Mouse (Mus musculus) embryonic facial prominence, embryonic 10.5 days (tissue): ENCODE results near the gene Ern1. TPM values are rescaled to one million over a fixed set of nuclear protein-coding genes. Genes with fewer than 3 reads are reported as not detected.
"Not testable (repeated sequence)": the region's sequence is repeated elsewhere in the genome, so short reads cannot be mapped to it uniquely, and the experiment has no call there.

Experiments used
- DNase-seq: peaks from one replicate; pipeline ENCODE4 v3.0.0-alpha.2; 2017; ENCODE audit warnings: low spot score
- H3K27ac ChIP-seq: fragments of 300-500 bp; sonication (generic); replicated peaks from 2 replicates; pipeline ENCODE4 v1.5.1; 2016; ENCODE audit warnings: mild to moderate bottlenecking
- H3K27me3 ChIP-seq: fragments of 300-500 bp; sonication (generic); replicated peaks from 2 replicates; pipeline ENCODE4 v1.6.1; 2016; ENCODE audit warnings: low read depth, mild to moderate bottlenecking; ENCODE audit not compliant: poor library complexity, severe bottlenecking
- H3K36me3 ChIP-seq: fragments of 300-500 bp; sonication (generic); replicated peaks from 2 replicates; pipeline ENCODE4 v1.6.1; 2016; ENCODE audit warnings: mild to moderate bottlenecking, moderate library complexity
- H3K4me1 ChIP-seq: fragments of 300-500 bp; sonication (generic); 2 replicates; pipeline ENCODE4 v1.6.1; 2016
- H3K4me3 ChIP-seq: fragments of 300-500 bp; sonication (generic); 2 replicates; pipeline ENCODE4 v1.5.1; 2016; ENCODE audit warnings: mild to moderate bottlenecking, moderate library complexity
- H3K9me3 ChIP-seq: fragments of 300-500 bp; sonication (generic); 2 replicates; pipeline ENCODE4 v1.6.1; 2016; ENCODE audit warnings: mild to moderate bottlenecking
- WGBS: fragments of 180-500 bp; shearing (Covaris S2); methylation state at CpG from one replicate; pipeline ENCODE4 v1.1.7; 2016; 5-methylcytosine and 5-hydroxymethylcytosine counted together
- polyA plus RNA-seq: library from polyadenylated mRNA; unstranded; fragments of >200 nt; fragmentation: Nextera tagmentation; extraction: Ambion mirVana; gene quantifications from 2 replicates; pipeline ENCODE4 v1.2.1, GENCODE M21; 2016

Ern1 gene
- polyA plus RNA-seq, 1 experiment from 2014 or later = 5.5 TPM

DNA sequence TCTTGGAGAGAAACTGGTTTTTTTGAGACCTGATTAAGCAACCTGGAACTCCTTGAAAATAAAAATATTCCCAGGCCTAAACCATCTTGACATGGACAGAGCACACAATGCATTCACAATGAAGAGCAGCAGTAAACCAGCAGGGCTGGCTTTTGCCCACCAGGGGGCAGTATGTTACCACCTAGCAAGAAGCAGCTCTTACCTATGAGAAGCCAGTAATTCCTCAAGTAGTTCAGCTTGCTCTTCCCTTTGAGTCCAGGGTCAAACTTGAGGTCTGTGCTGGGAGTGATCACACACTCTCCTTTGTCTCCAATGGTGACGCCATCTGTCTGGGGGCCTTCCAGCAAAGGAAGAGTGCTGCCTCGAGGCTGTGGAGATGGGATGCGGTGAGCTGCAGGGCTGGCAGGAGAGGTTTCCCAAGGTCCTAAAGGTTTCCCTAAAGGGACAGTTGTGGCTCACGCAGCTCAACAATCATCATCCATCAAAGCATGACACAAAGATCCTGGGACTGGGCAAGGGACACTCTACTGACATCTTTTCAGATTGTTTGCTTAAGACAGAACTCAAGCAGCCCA, 68.9 kb downstream of the Ern1 start:
- Histone ChIP-seq H3K36me3 (peaks cover 22% of the 10 kb centered on the region), H3K4me3 (no peak overlapping the region), H3K27ac (no peak overlapping the region), H3K9me3 (no peaks in the 10 kb centered on the region), H3K4me1 (no peaks in the 10 kb centered on the region; the same call in 1 of the 2 replicates), H3K27me3 (no peaks in the 10 kb centered on the region)
- DNase-seq = peak; percentile 90
- WGBS = 44% methylated on average over 4 of the region's 4 CpGs

DNA sequence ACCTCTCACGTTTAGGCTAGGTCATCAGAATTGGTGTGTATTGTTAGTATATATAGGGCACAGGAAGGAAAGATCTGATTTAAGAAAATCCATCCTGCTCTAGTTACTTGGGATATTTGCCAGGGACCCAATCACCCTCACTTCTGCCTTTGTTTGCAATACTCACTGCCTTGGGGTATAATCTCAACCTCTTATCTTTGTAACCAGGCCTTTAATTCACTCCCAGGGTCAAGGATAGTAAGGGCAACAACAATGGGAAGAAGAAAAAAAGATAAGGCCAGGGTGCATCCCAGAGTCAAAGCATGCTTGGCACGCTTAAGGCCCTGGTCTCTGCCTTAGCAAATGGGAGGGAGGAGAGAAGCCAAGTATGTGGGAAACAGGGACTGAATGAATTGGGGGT, 69.8 kb downstream of the Ern1 start:
- 90% methylated on average over 2 of the region's 2 CpGs for WGBS
- Histone ChIP-seq H3K4me3 (no peak overlapping the region), H3K27me3 (no peaks in the 10 kb centered on the region), H3K36me3 (peaks cover 21% of the 10 kb centered on the region), H3K9me3 (no peaks in the 10 kb centered on the region), H3K27ac (no peak overlapping the region), H3K4me1 (no peaks in the 10 kb centered on the region; the same call in 1 of the 2 replicates)
- DNase-seq = no peak

DNA sequence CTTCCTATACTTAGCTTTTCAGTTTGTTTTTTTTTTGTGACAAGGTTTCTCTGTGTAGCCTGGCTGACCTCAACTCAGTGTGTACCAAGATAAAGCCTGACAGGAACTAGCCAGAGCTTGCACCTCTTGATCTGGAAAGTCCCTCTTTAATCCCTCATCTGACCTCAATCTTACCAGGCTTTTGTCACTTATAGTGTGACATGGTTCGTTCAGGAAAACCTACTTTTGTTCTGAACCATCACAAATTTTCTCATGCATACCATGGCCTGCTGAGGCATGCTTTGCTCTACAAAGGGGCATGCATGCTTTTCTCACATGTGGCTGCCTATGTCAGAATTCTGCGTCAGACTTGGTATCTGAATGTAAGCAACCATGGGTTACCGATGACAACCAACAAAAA, 71.3 kb downstream of the Ern1 start:
- DNase-seq = no peak
- Histone ChIP-seq H3K4me1 (no peaks in the 10 kb centered on the region; the same call in 1 of the 2 replicates), H3K9me3 (no peaks in the 10 kb centered on the region), H3K27ac (no peak overlapping the region), H3K4me3 (no peak overlapping the region), H3K27me3 (no peaks in the 10 kb centered on the region), H3K36me3 (peaks cover 16% of the 10 kb centered on the region)
- WGBS = 83% methylated on average over 3 of the region's 3 CpGs

- WGBS = 88% methylated on average over 3 of the region's 3 CpGs
- H3K36me3 ChIP-seq = peaks cover 29% of the 10 kb centered on the region
- no peak overlapping the region for H3K4me3 ChIP-seq
- H3K27me3 ChIP-seq = no peaks in the 10 kb centered on the region
- no peak overlapping the region for H3K27ac ChIP-seq
- no peak for DNase-seq
- peaks cover 8% of the 10 kb centered on the region for H3K4me1 ChIP-seq
- no peaks in the 10 kb centered on the region for H3K9me3 ChIP-seq
These were observed 74.9 kb downstream of the Ern1 start for GRCm38 (mm10) chr11:106412641-106413360.

DNA sequence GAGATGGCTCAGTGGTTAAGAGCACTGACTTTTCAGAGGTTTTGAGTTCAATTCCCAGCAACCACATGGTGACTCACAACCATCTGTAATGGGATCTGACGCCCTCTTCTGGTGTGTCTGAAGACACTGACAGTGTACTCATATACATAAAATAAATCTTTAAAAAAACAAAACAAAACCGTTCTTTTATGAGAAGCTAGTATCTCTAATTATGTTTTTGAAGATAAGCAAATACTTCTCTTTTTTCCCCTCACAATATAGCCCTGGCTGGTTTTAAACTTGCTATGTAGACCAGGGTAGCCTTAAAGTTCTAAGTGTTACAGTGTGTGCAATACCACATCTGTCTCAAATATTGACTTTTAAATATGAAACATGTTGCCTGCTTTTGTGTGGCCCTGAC, 76.5 kb downstream of the Ern1 start:
- H3K4me3 ChIP-seq = no peak overlapping the region
- no peaks in the 10 kb centered on the region for H3K9me3 ChIP-seq
- H3K27ac ChIP-seq = no peak overlapping the region
- no peak for DNase-seq
- no peaks in the 10 kb centered on the region for H3K27me3 ChIP-seq
- peaks cover 8% of the 10 kb centered on the region for H3K4me1 ChIP-seq
- WGBS = 84% methylated on average over 2 of the region's 2 CpGs
- H3K36me3 ChIP-seq = peaks cover 45% of the 10 kb centered on the region

DNA sequence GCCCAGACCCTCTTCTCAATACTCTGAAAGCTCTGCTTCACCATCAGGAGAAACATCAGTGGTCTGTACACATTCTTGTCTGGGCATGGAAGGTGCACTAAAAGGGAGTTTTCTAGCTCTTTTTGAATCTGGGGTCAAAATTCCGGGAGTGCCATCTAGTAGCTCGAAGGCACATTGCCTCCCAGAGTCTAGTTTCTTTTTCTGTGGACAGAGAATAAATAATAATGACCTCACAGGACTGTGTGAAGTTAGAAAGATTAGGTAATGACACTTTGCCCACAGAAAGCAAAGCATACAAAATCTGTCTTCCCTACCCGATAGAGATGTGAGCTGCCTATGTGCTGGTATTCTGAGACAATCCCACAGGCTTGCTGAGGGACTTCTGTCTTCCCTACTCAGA, 77.1 kb downstream of the Ern1 start:
- Histone ChIP-seq H3K36me3 (peaks cover 47% of the 10 kb centered on the region), H3K9me3 (no peaks in the 10 kb centered on the region), H3K4me3 (no peak overlapping the region), H3K4me1 (peaks cover 8% of the 10 kb centered on the region), H3K27me3 (no peaks in the 10 kb centered on the region), H3K27ac (no peak overlapping the region)
- 86% methylated on average over 3 of the region's 3 CpGs for WGBS
- no peak for DNase-seq

DNA sequence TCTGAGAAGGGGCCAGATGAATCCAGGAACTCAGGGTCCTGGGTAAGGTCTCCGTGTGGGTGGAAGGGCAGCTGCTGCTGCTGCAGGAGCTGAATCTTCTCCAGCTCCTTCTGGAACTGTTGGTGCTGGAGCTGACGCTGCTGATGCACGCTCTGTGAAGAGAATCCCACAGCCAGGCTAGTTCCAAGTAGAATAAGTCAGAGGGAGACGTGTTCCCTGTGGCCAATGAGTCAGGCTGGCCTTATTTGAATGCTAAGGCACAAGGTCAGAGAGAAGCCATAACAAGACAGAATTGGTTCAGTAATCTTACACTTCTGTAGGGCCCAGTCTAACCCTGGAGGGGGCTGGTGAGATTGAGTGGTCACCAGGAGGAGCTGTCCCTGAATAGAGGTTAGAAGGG, 77.6 kb downstream of the Ern1 start:
- Histone ChIP-seq H3K27ac (0 out of 2 replicates have a peak overlapping the region, but pooled peaks have one; percentile 15), H3K4me1 (peaks cover 8% of the 10 kb centered on the region), H3K4me3 (no peak overlapping the region), H3K36me3 (peaks cover 52% of the 10 kb centered on the region), H3K9me3 (no peaks in the 10 kb centered on the region), H3K27me3 (no peaks in the 10 kb centered on the region)
- WGBS = 65% methylated on average over 4 of the region's 4 CpGs
- DNase-seq = no peak

- H3K4me1 ChIP-seq = no peaks in the 10 kb centered on the region
- peaks cover 43% of the 10 kb centered on the region for H3K36me3 ChIP-seq
- no peak overlapping the region for H3K27ac ChIP-seq
- no peak overlapping the region for H3K4me3 ChIP-seq
- no peaks in the 10 kb centered on the region for H3K27me3 ChIP-seq
- no peaks in the 10 kb centered on the region for H3K9me3 ChIP-seq
- DNase-seq = no peak
- 95% methylated on average over 8 of the region's 8 CpGs for WGBS
These were observed 89.2 kb downstream of the Ern1 start for GRCm38 (mm10) chr11:106398481-106398880.

- H3K4me1 ChIP-seq = no peaks in the 10 kb centered on the region; the same call in 1 of the 2 replicates
- H3K36me3 ChIP-seq = peaks cover 36% of the 10 kb centered on the region
- H3K27ac ChIP-seq = no peak overlapping the region
- WGBS = 81% methylated on average over 3 of the region's 3 CpGs
- H3K27me3 ChIP-seq = no peaks in the 10 kb centered on the region
- H3K4me3 ChIP-seq = no peak overlapping the region
- DNase-seq = no peak
- H3K9me3 ChIP-seq = no peaks in the 10 kb centered on the region
These were observed 90.0 kb downstream of the Ern1 start for GRCm38 (mm10) chr11:106397656-106398055.

- not testable (repeated sequence) for H3K9me3 ChIP-seq, H3K27me3 ChIP-seq, H3K4me3 ChIP-seq, DNase-seq, H3K27ac ChIP-seq
- WGBS = 89% methylated on average over 2 of the region's 2 CpGs
- H3K4me1 ChIP-seq = peaks cover 18% of the 10 kb centered on the region
- H3K36me3 ChIP-seq = peaks cover 15% of the 10 kb centered on the region
These were observed 93.6 kb downstream of the Ern1 start for GRCm38 (mm10) chr11:106394055-106394454.

- H3K27ac ChIP-seq = no peak overlapping the region
- 51% methylated on average over 4 of the region's 4 CpGs for WGBS
- peaks cover 8% of the 10 kb centered on the region for H3K36me3 ChIP-seq
- no peak for DNase-seq
- H3K4me1 ChIP-seq = peaks cover 18% of the 10 kb centered on the region
- no peaks in the 10 kb centered on the region for H3K9me3 ChIP-seq
- no peak overlapping the region for H3K4me3 ChIP-seq
- H3K27me3 ChIP-seq = no peaks in the 10 kb centered on the region
These were observed 94.4 kb downstream of the Ern1 start for GRCm38 (mm10) chr11:106393331-106393616.

GRCm38 (mm10) chr11:106392597-106393330, 94.9 kb downstream of the Ern1 start:
- 67% methylated on average over 7 of the region's 7 CpGs for WGBS
- no peaks in the 10 kb centered on the region for H3K9me3 ChIP-seq
- peaks cover 18% of the 10 kb centered on the region for H3K4me1 ChIP-seq

More at GRCm38 (mm10) chr11:106392597-106393330, 94.9 kb downstream of the Ern1 start:
- DNase-seq = no peak
- Histone ChIP-seq H3K27ac (no peak overlapping the region), H3K27me3 (no peaks in the 10 kb centered on the region), H3K4me3 (no peak overlapping the region), H3K36me3 (peaks cover 2% of the 10 kb centered on the region; the same call in 1 of the 2 replicates)
